Mouse (Mus musculus): Measurements from ENCODE around the gene Grm2.

- TF ChIP-seq CTCF (IDR thresholded peaks at IDR 0.05; ENCODE audit: low read depth, low read length) (peak; percentile 21; the same call in 1 of the 2 replicates), POLR2A (IDR thresholded peaks at IDR 0.05; ENCODE audit: borderline replicate concordance, low read depth, low read length) (no peak)
These were observed 12.1 kb downstream of the Grm2 start for GRCm38 (mm10) chr9:106643787-106644186.
